Mouse (Mus musculus): ENCODE results near the gene Tnks1bp1. TPM values are rescaled to one million over a fixed set of nuclear protein-coding genes. Genes with fewer than 3 reads are reported as not detected.

Tnks1bp1 gene
- polyA plus RNA-seq, 1 experiment from 2014 or later = 21.8 TPM

DNA sequence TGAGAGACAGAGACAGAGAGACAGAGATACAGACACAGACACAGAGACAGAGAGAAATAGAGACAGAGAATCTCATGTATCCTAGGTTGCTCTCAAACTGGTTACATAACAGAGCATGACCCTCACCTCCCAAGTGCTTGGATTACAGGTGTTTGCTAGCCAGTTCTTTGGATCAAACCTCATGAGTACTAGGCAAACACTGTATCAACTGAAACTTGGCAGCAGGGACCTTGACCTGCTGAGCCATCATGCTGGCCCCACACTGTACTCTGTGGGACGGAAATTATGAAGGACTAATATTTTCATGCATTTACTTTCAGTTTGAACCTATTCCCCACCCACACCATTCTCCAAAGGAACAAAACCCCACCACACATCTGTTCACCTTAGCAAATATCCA lies 45.6 kb downstream of the Tnks1bp1 start:
- H3K4me1 ChIP-seq (replicated peaks; ENCODE audit: insufficient read depth, low read length) = no peaks in the 10 kb centered on the region
- no peaks in the 10 kb centered on the region for H3K36me3 ChIP-seq (ENCODE audit: insufficient read depth, low read length)
- no peak overlapping the region for H3K27ac ChIP-seq
- H3K4me2 ChIP-seq (ENCODE audit: low read length) = no peak overlapping the region
- WGBS = 83% methylated on average over 1 of the region's 1 CpGs
- no peaks in the 10 kb centered on the region for H3K9me3 ChIP-seq (replicated peaks; ENCODE audit: low read length)
- no peak for ATAC-seq (replicated peaks; ENCODE audit: low FRiP score, low read depth)
- no peaks in the 10 kb centered on the region for H3K27me3 ChIP-seq (ENCODE audit: insufficient read depth, low read length)
- DNase-seq (ENCODE audit: low spot score) = no peak
- H3K4me3 ChIP-seq (replicated peaks; ENCODE audit: low read depth, low read length) = no peak overlapping the region
- TF ChIP-seq CTCF (IDR thresholded peaks at IDR 0.05; ENCODE audit: low read depth) = no peak
- no peak overlapping the region for H3K9ac ChIP-seq (ENCODE audit: low read depth, low read length)

DNA sequence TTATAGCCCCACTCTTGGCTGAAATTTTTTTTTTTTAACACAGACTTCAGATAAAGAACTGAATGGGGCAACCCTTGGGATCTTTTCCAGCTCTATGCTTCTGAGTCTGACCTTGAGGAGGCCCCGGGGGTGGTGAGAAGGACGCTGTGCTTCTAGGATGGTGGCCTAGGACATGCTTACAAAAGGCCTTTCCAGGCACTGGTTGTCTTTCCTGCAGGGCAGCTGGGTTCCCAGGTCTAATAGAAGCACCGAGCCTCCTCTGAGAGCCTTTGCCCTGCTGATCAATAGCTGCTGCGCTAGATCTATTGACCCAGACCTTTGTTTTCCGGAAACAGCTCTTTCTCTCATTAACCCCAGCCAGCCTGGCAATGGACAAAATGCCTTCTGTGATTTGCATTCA lies 48.1 kb downstream of the Tnks1bp1 start:
- no peak for TF ChIP-seq CTCF (IDR thresholded peaks at IDR 0.05; ENCODE audit: low read depth)
- WGBS = 48% methylated on average over 5 of the region's 5 CpGs
- no peak overlapping the region for H3K4me2 ChIP-seq (ENCODE audit: low read length)
- DNase-seq (ENCODE audit: low spot score) (no peak), ATAC-seq (replicated peaks; ENCODE audit: low FRiP score, low read depth) (no peak)
- no peak overlapping the region for H3K9ac ChIP-seq (ENCODE audit: low read depth, low read length)
- no peaks in the 10 kb centered on the region for H3K36me3 ChIP-seq (ENCODE audit: insufficient read depth, low read length)
- no peak overlapping the region for H3K27ac ChIP-seq
- H3K9me3 ChIP-seq (replicated peaks; ENCODE audit: low read length) = no peaks in the 10 kb centered on the region
- H3K4me1 ChIP-seq (replicated peaks; ENCODE audit: insufficient read depth, low read length) = no peaks in the 10 kb centered on the region
- H3K4me3 ChIP-seq (replicated peaks; ENCODE audit: low read depth, low read length) = no peak overlapping the region
- H3K27me3 ChIP-seq (ENCODE audit: insufficient read depth, low read length) = no peaks in the 10 kb centered on the region

DNA sequence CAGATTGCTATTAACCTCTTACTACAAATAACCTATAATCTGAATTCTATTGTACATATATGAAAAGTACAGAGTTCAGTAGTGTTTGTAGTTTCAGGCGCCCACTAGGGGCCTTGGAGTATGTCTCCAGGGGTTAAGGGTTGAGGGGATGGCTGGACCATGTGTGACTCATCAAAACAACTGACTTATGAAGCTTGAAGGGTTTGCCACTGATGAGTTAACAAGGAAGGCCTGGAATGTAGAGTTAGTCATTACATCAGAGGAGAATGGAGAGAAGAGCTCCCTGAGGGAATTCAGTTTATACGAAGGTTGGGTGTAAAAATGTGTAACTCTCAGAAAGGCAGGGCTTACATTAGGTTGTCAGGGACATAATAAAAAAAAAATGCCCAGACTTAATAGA lies 50.2 kb downstream of the Tnks1bp1 start:
- DNase-seq (ENCODE audit: low spot score) (peak; percentile 26), ATAC-seq (replicated peaks; ENCODE audit: low FRiP score, low read depth) (0 out of 2 replicates have a peak, but pooled peaks have one; percentile 63)
- Histone ChIP-seq H3K36me3 (ENCODE audit: insufficient read depth, low read length) (no peaks in the 10 kb centered on the region), H3K9ac (ENCODE audit: low read depth, low read length) (no peak overlapping the region), H3K27ac (no peak overlapping the region), H3K4me2 (ENCODE audit: low read length) (no peak overlapping the region), H3K9me3 (replicated peaks; ENCODE audit: low read length) (no peaks in the 10 kb centered on the region), H3K27me3 (ENCODE audit: insufficient read depth, low read length) (no peaks in the 10 kb centered on the region), H3K4me1 (replicated peaks; ENCODE audit: insufficient read depth, low read length) (no peaks in the 10 kb centered on the region), H3K4me3 (replicated peaks; ENCODE audit: low read depth, low read length) (no peak overlapping the region)
- 66% methylated on average over 2 of the region's 2 CpGs for WGBS
- no peak for TF ChIP-seq CTCF (IDR thresholded peaks at IDR 0.05; ENCODE audit: low read depth)

DNA sequence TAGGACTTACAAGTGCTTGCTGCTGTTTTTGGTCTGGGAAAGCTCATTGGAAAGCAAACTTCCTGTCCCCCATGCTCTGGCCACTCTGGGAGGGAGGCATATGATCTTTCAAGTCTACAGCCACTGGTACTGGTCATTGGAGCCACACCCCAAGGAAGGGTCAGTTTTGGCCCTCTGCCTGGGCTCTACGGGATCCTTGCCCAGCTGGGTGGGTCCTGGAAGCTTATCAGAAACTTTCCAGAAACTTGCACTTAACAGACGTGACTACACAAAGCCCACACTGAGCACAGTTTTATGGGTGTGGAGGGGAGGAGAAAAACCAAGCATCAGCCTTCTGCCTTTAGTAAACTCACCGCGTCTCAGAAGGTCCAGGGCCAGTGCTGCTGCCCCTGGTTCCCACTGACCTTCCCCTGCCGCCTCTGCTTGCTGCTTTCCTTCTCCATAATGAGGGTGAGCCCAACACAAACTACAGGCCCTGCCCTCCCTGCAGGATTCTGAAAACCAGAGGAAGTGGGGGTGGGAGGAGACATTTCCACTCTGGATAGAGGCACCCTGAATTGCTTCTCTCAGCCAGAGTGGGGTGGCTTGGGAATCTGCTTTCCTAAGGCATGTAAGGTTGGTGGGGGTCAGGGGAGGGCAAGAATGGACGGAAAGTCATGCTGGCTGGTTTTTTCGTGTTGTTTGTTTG lies 51.1 kb downstream of the Tnks1bp1 start:
- Histone ChIP-seq H3K4me3 (replicated peaks; ENCODE audit: low read depth, low read length) (no peak overlapping the region), H3K27me3 (ENCODE audit: insufficient read depth, low read length) (no peaks in the 10 kb centered on the region), H3K27ac (peak overlapping the region; percentile 3; the same call in 1 of the 2 replicates), H3K9ac (ENCODE audit: low read depth, low read length) (no peak overlapping the region), H3K36me3 (ENCODE audit: insufficient read depth, low read length) (no peaks in the 10 kb centered on the region), H3K9me3 (replicated peaks; ENCODE audit: low read length) (no peaks in the 10 kb centered on the region), H3K4me2 (ENCODE audit: low read length) (no peak overlapping the region), H3K4me1 (replicated peaks; ENCODE audit: insufficient read depth, low read length) (no peaks in the 10 kb centered on the region)
- TF ChIP-seq CTCF (IDR thresholded peaks at IDR 0.05; ENCODE audit: low read depth) = no peak
- 47% methylated on average over 7 of the region's 7 CpGs for WGBS
- DNase-seq (ENCODE audit: low spot score) = peak; percentile 33
- no peak for ATAC-seq (replicated peaks; ENCODE audit: low FRiP score, low read depth)

DNA sequence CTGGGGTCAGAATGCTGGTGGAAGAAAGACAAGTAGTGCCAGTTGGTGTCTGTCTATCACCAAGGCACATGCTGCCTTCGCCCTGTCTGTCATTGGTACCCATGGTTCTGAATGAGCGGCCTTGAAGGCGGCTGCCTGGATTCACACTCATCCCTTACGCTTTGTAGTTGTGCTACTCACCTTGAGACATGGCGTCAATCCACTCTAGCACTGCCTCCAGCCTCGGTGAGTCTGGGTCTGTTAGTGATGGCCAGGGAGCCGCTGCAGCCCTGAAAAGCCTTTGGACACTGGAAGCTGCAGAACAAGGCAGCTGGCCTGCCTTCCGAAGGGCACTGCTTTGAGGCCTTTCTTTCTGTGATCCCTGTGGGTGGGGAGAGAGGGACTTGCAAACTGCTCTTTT lies 55.4 kb downstream of the Tnks1bp1 start:
- Histone ChIP-seq H3K27me3 (ENCODE audit: insufficient read depth, low read length) (no peaks in the 10 kb centered on the region), H3K4me3 (replicated peaks; ENCODE audit: low read depth, low read length) (no peak overlapping the region), H3K27ac (no peak overlapping the region), H3K36me3 (ENCODE audit: insufficient read depth, low read length) (no peaks in the 10 kb centered on the region), H3K9me3 (replicated peaks; ENCODE audit: low read length) (no peaks in the 10 kb centered on the region), H3K4me2 (ENCODE audit: low read length) (no peak overlapping the region), H3K4me1 (replicated peaks; ENCODE audit: insufficient read depth, low read length) (0 out of 2 replicates have a peak, but pooled peaks cover 12% of the 10 kb centered on the region), H3K9ac (ENCODE audit: low read depth, low read length) (no peak overlapping the region)
- TF ChIP-seq CTCF (IDR thresholded peaks at IDR 0.05; ENCODE audit: low read depth) = no peak
- WGBS = 76% methylated on average over 8 of the region's 8 CpGs
- no peak for DNase-seq (ENCODE audit: low spot score)
- no peak for ATAC-seq (replicated peaks; ENCODE audit: low FRiP score, low read depth)

DNA sequence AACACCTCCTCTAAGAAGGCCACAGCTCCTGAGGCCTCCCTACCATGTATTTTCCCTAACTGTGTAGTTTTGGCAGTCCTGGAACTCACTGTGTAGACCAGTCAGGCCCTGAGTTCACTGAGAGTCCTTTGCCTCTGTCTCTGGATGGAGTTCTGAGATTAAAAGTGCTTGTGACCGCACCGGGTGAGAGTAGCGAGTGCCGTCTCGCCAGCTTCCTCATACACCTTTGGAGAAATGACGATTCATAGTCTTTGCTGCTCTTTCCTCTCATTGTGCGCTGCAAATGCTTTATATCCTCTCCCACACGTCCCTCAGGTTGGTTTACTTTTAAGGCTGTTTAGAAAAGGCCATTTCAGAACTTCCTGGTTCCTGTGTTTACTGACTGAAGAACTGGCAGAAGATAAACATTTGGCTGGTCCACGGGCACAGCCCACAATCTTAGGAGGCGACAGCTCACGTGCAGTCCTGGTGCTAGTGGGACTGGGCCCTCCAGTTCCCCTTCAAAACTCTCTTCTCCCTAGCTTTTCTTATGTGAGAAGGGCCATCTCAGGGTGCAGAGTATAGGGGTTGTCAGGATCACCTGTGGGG lies 57.7 kb downstream of the Tnks1bp1 start:
- DNase-seq (ENCODE audit: low spot score) (no peak), ATAC-seq (replicated peaks; ENCODE audit: low FRiP score, low read depth) (peak; percentile 40; the same call in 1 of the 2 replicates)
- H3K4me3 ChIP-seq (replicated peaks; ENCODE audit: low read depth, low read length) = no peak overlapping the region
- no peaks in the 10 kb centered on the region for H3K27me3 ChIP-seq (ENCODE audit: insufficient read depth, low read length)
- no peaks in the 10 kb centered on the region for H3K36me3 ChIP-seq (ENCODE audit: insufficient read depth, low read length)
- 0 out of 2 replicates have a peak, but pooled peaks cover 12% of the 10 kb centered on the region for H3K4me1 ChIP-seq (replicated peaks; ENCODE audit: insufficient read depth, low read length)
- H3K9ac ChIP-seq (ENCODE audit: low read depth, low read length) = no peak overlapping the region
- no peak overlapping the region for H3K27ac ChIP-seq
- H3K4me2 ChIP-seq (ENCODE audit: low read length) = no peak overlapping the region
- 40% methylated on average over 11 of the region's 11 CpGs for WGBS
- no peaks in the 10 kb centered on the region for H3K9me3 ChIP-seq (replicated peaks; ENCODE audit: low read length)
- TF ChIP-seq CTCF (IDR thresholded peaks at IDR 0.05; ENCODE audit: low read depth) = no peak

All from kidney, postnatal 0 days (tissue).